Mouse (Mus musculus) frontal cortex, adult (tissue): ENCODE data around the gene Cand1.

Experiments
- ATAC-seq: cut with Nextera tagmentation; 2 replicates; pipeline ENCODE4 v1.9.2; 2017; ENCODE audit warnings: mild to moderate bottlenecking, moderate library complexity, mixed read lengths; ENCODE audit not compliant: low TSS enrichment

Cand1 gene

DNA sequence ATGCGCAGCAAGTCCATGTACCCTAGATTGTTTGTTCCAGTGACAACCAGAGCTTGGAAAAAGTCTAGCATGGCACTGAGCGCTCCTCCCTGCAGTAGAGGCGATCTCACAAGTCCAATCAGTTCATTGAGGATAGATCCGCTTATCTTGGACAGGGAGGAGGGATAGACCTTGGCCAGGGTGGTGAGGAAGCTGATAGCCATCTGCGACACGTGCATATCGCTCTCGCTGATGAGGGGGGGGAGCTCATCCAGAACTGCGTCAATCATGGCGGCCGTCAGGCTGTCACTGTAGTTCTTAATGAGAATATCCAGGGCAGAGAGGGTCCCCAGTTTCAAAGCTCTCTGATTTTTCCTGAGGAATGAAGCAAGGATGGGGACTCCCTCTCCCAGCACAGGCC is 28.6 kb downstream of the Cand1 start:
- no peak for ATAC-seq

DNA sequence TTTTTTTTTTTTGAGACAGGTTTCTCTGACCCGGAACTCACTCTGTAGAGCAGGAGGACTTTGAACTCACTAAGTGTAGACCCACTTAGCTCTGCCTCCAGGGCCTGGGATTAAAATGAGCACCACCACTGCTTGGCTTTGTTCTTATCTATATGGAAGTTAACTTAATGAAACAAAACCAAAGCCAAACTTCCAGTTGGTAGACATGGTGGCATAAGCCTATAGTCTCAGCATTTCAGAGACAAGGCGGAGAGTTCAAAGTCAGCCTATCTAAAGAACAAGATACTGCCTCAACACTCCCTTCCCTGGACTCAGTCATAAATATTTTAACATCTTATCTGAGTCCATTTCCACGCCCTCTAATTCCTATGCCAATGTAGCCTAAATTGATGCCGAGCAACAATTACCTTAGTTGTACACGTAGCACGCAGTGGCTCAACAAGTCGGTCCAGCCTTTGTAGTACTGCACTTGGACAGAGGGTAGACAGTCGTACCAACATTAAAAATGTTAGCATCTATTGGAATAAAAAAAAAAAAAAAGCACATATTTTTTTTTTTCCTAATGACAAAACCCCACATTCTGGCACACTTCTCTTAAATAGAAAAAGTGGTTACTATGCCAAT is 33.4 kb downstream of the Cand1 start:
- no peak for ATAC-seq

DNA sequence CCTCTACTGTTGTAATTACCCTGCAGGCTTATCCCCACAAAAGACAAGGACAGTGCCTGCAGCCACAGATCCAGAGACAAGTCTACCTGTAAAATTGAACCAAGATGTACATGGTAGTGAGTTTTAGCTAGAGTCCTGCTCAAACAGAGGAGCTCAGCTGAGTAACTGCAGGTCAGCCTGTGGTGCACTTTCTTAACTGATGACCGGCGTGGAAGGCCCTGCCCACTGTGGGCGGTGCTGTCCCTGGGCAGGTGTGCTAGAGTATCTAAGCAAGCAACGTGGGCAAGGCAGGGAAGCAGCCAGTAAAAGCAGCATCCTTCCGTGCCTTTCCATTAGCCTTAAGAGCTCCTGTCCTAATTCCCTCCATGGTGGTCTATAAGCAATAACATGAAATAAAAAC is 34.6 kb downstream of the Cand1 start:
- no peak for ATAC-seq

DNA sequence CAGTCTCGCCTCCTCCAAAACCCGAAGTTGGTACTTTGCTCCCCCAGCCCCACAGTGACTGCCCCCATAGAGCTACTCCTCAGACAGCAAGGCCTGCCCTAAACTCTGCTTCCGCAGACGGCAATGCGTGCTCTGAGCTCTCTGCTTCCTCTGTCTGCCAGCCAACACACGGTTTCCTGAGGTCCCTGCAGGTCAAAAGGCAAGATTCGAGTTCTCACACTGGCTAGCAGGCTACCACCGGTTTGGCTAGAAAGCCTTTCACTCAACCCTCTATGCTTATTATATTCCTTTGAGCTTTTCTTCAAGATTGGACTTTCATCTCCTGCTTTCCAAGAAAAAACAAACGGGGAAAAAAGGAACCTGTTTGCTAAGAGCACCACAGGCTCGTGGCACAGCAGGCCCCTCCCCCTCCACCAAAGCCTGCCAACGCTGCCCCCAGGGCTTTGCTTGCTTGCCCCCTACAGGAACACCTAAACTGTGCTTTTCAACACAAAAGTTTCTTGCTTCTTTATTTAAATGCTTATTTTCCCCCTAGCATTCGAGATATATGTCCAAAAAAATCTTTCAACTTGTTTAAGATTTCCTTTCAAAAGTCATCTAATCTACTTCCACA is 35.4 kb downstream of the Cand1 start:
- no peak for ATAC-seq

DNA sequence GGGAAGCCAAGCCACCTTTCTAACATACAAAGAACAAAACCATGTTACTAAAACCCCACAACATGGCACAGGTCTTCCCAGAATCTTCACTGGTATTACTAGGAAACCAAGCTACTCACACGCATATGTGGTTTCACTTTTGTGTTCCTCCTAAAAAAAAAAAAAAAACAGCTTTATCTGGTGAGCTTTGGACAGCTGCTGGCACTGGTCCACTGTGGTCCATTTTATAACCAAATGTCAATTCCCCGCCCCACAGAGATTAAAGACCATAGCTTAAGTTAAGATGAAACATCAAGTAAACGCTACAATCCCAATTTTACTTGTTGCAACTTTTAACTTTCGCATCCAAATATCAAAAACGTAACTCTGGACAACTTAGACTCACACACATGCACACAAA is 40.0 kb downstream of the Cand1 start:
- no peak for ATAC-seq

DNA sequence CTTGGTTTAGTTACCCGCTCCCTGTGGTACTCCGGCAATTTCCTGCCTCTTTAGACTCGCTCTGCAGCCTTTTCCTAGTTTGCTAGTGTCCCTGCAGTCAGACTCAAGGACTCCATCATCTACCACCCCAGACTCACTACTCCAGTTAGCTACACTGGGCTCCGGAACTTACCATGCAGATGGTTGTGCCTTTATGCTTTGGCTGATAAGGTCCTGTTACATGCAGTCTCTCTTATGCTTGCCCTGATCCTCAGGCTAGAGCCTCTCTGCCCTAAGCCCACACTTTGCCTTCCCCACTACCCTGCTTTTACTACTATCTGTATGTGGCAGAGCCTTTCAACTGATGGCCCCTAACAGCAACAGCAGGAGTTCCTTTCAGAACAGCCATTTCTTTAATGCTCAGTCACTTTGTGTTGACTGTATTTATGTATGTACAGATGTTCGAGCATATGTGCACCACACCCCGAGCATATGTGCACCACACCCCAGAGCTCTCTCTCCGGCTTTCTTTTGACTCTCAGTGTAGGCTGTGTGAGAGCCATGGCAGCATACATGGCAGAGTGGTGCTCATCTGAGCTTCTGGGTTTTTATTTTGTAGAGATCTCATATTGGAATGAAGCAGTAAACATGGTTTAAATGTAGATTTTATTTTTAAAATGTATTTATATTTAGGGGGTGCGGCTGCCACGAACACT is 41.5 kb downstream of the Cand1 start:
- ATAC-seq = peak; percentile 71

DNA sequence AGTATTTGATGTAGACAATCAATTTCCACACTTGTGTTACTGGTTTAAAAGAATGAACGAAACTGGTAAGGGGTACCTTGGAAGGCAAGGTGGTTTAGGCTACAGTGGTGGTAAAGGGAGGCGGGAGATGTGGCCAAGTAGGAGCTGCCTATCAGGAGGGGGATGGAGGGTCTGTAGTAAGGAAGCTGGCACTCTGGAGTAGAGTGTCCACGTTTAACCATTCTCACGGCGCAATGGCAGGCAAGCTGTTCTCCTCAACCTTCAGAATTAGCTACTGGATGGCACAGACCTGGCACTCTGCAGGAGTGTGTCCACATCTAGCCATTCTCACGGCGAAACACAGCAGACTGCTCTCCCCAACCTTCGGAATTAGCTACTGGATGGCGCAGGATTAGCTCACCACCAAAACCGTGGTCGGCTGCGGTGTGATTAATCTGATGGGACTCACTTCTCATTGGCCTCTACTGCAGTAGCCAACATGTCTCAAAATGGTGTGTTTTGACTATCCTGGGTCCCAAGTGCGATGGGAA is 42.2 kb downstream of the Cand1 start:
- ATAC-seq = no peak

DNA sequence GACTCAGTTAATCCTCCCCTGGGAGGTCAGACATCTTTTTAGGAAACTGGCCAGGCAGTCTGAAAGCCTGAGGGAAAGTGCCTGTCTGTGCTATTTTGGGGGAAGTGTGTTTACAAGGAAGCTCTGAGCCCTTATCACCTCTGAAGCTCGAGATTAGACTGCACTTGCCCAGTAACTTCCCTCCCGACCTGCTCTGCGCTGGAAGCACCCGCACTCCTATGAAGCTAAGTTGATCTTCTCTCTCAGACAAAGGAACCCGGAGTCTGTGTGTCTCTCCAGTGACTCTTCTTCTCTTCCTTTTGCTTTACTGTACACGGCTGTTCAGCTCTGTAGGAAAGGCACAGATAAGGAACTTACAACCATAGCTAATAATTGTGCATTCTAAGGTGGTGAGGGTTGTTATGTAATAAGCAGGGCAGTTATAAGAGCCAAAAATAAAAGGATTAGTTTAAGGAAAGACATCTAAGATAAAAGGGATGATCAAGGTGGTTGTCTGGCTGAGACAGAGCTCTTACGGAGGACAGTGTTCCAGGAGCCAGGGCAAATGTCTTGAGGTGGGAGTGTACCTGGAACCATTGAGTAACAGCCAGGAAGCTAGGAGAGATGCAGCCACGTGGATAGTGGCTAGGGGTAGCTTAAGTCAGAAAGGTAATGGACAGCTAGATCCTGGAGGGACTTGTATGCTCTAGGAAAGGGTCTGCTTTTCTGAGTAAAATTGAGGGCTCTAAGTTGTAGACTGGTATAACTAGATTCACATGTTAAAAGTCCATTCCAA is 47.1 kb downstream of the Cand1 start:
- peak; percentile 23; the same call in 1 of the 2 replicates for ATAC-seq

DNA sequence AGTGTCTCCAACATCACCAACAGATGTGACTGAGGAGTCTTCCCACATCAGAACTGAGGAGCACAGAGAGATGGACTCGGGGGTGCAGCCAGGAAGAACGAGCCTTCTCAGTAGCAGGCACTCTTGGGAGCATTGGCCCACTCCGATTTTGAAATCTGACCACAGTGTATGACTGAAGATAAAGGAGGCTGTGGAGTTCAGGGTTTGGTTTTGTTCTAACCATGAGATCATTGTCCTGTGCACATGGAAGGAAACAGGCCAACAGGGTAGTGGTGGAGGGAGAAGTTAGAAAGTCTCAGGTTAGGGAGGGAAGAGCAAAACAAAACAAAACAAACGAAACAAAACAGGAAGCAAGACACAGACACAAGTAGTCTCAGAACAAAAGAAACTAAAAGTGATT is 52.1 kb downstream of the Cand1 start:
- no peak for ATAC-seq

DNA sequence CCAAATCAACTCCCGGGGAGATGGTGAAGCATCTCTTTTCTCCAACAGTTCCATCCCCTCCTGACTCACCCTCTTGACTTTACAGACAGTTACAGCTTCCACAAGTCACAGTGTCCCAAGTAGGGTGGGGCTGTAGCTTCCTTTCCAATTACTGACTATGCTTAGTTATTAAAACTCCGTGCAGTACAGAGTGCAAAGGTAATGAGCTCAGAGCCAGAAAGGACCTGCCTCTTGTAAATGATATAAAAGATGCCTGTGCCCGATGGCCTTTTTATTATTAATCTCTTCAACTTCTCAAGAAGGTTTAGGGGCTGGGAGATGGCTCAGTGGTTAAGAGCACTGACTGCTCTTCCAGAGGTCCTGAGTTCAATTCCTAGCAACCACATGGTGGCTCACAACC is 70.2 kb downstream of the Cand1 start:
- no peak for ATAC-seq

DNA sequence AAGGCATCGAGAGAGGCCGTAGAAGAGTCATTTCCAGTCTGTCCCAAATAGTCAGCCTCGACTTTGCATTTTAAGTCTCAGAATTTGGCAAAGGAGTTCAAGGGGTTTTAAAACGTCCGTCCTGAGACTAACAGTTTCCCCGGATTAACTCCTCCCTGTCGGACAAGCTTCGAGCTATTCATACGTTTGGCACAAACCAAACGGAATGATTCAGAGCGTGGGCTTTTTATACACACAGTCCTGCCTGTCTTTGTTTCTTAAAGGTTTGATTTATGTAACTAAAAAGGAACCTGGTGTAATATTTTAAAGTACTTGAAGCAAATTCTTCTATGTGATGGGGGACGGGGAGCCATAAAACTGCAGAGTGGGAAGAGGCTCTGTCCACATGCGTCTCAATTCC is 70.6 kb downstream of the Cand1 start:
- ATAC-seq = peak; percentile 72

DNA sequence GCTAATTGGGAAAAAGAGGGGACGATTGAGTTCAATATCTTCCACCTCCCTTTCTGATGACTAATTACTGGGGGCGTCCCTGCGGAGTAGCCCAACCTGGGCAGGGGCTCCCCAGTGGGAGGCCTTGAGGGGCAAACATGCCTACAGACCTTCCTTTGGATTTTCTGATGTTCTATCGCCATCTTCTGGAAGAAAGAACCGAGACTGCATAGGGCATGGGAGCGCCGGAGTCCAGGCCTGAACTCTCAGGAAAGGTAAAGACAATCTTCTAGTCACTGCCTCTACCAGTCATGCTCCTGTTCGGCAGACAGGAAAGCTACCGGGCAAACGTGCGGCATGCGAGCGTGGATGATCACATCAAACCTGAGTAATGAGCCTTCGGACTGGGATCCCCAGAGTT is 71.1 kb downstream of the Cand1 start:
- ATAC-seq = peak; percentile 91

DNA sequence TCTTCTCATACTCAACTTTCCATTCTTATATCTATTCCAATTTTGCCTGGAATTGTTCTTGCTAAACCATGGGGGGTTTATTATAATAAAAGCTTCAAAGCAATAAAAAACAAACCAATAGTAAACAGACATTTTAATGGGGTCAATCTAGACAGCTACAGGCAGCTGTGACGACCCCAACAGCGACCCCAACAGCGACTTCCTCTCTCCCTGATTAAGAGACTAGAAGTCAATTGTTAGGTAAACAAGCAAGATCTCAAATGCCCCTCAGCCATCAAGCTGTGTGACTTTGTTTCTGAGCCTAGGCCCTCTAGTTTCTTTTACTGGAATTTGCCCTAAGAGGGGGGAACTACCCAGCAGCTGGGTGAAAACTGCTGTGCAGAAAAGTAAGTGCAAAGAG is 72.0 kb downstream of the Cand1 start:
- no peak for ATAC-seq

DNA sequence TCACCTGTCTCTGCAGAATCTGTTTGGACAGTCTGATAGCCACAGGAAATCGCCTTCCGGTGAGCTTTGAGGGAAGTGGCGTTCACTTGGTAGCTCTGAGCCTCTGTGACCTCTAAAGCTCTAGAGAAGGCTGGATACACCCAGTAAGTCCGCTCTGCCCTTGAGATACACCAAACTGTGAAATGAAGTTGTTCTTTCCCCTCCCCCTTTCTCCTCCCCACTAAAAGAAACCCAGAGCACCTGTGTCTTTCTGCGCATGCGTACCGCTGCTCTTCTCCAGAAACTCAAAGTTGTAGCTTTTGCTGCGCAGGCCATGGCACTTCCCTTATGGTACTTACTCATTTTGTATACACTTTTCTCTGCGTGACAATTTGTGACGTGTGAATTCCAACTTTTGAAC is 74.8 kb downstream of the Cand1 start:
- no peak for ATAC-seq

DNA sequence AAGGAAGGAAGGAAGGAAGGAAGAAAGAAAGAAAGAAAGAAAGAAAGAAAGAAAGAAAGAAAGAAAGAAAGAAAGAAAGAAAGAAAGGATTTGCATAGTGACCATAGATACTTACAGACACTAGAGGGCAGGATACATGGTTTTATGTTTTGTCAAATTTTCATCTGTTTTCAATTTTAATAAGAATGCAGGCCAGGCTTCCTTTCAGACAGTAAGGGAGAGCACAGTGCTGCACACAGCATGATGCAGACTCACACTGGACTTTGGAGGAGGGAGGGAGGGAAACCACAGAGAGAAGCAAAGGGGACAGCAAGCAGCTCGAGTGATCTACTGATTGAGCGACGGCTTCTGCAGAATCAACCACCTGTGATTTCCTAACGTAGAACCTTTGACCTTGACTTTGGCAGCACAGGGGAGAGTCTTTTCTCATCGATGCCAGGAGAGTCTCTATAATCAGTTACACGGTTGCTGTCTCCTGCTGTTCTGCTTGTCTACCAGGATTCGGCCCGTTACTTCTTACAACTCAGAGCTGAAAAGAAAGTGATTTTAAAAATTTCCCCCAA is 78.0 kb downstream of the Cand1 start:
- no peak for ATAC-seq

DNA sequence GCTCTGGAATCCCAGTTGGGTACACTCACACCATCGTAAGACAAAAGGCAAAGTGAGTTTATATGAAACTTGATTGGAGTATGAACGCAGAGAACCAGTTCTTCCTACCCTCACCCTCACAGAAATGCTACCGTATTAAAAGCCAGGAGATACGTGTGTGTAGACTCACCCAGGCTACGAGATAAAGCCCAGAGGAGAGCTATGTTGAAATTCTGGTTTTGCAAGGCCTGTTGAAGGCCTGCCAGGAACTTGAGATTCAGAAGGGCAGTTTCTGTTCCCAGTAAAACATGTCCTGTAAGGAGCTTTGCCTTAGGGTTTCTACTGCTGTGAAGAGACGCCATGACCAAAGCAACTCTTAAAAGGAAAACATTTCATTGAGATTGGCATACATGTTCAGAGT is 79.7 kb downstream of the Cand1 start:
- ATAC-seq = no peak

DNA sequence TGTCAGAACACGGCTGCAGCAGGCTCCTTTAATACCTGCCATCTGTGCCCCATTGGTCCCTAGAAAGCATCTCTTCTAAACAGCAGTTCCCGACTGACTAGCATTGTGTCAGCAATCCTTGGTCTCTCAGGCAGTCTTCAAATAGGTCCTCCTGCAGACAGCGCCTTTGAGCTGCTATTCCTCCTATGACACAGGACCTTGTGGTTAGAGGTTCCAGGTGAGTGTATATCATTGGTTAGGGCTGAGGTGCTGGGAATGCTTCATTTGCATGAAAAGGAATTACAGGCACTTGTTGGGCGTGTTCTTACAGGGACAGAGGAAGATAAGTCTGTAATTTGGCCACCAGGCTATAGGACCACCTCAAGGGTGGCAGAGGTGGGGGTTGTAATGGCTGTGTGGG is 90.6 kb downstream of the Cand1 start:
- no peak for ATAC-seq
